Mouse (Mus musculus): Measurements from ENCODE around the gene Xiap.
A peak's percentile ranks its signal among the peaks of the same experiment; 100 is the strongest.

The Xiap gene

GRCm38 (mm10) chrX:42087731-42088130 is 28.3 kb downstream of the Xiap start:
- no peak for ATAC-seq (ENCODE audit: low TSS enrichment)

- ATAC-seq (ENCODE audit: low TSS enrichment): no peak
These were observed 28.7 kb downstream of the Xiap start for GRCm38 (mm10) chrX:42088136-42088535.

GRCm38 (mm10) chrX:42107137-42107536 is 47.7 kb downstream of the Xiap start:
- no peak for ATAC-seq (ENCODE audit: low TSS enrichment)

- ATAC-seq (ENCODE audit: low TSS enrichment): no peak
These were observed 51.1 kb downstream of the Xiap start for GRCm38 (mm10) chrX:42110585-42110984.

GRCm38 (mm10) chrX:42119442-42120048 is 60.1 kb downstream of the Xiap start:
- ATAC-seq (ENCODE audit: low TSS enrichment): no peak

DNA sequence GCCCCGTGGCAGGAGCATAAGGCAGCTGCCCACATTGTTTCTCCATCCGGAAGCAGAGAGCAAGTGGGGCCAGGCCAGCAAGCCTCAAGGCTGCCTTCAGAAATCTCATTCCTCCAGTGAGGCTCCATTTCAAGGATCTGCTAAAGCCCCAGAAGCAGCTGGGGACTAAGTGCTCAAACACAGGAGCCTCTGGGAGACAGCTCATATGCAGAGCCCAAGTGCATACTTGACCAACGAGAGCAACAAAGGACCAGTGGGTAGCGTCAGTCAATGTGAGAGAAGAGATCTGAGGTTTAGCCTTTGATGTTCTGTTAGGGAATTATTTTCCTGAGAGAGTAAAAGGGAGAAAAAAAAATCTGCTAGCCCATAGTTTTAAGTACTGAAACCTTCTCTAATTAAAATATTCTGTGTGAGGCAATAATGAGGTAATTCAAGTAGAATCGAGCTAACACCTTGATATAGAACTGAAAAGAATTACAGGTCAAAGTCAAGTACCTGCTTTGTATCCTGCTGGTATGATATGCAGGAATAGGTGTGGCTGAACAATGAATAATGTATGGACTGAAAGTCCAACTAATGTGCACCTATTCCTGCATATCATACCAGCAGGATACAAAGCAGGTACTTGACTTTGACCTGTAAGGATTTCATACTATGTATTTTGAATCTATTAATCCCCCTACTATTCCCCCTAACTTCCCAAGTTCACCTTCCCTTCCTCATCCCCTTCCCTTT is 65.7 kb downstream of the Xiap start:
- ATAC-seq (ENCODE audit: low TSS enrichment): no peak

DNA sequence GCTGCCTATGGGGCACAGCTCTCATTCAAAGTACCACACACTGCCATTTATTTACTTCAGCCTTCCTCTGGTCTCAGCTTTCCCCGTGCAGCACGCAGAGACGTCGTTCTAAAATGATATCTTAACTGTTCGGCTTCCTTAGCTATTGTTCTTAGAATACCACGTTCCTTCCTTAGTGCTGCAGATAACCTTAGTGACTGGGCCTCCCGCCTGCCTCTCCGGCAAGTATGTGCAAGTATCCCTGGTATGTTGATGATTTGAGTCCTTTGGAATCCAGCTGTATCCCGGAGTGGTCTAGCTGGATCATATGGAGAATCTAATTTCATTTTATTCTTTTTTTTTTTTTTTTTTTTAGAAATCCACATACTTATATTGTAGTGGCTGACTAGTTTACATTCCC is 80.4 kb downstream of the Xiap start:
- ATAC-seq (ENCODE audit: low TSS enrichment): no peak

- no peak for ATAC-seq (ENCODE audit: low TSS enrichment)
These were observed 83.1 kb downstream of the Xiap start for GRCm38 (mm10) chrX:42142620-42143019.

DNA sequence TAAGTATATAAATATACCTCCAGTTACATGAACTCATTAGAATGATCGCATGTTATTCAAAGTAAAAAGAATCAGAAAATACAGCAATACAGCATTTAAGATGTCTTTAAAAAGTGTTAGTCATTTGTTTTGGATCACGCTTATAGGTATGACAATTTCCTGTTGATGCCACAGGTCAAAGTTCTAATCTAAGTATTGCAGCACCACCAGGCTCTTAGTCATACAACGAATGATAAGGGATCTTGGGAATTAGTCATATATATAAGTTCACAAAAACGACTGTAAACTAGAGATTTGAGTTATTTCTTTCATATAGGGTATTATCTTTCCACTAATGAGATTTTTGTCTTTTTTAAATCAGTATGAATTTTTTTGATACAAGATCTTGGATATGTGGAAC is 84.5 kb downstream of the Xiap start:
- ATAC-seq (ENCODE audit: low TSS enrichment): no peak

DNA sequence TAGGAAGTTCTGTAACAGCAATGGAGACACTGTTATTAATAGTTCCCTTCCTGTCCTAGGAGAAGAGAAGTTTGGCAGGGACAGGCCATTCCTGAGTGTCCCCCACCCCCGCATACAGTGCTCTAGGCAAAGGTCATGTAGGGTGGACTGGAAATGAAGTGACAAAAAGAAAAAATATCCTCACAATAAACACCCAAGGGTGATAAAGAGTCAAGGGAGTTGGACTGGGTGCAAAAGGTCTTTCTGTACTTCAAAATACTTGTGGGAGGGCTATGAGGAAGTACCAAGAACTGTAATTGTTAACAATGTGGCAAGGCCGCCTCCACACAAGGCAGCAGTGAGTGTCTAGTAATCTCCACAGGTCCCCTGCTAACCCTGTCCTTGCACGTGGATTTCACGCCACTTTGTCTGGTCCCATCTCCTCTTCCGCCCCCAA is 88.6 kb downstream of the Xiap start:
- no peak for ATAC-seq (ENCODE audit: low TSS enrichment)

DNA sequence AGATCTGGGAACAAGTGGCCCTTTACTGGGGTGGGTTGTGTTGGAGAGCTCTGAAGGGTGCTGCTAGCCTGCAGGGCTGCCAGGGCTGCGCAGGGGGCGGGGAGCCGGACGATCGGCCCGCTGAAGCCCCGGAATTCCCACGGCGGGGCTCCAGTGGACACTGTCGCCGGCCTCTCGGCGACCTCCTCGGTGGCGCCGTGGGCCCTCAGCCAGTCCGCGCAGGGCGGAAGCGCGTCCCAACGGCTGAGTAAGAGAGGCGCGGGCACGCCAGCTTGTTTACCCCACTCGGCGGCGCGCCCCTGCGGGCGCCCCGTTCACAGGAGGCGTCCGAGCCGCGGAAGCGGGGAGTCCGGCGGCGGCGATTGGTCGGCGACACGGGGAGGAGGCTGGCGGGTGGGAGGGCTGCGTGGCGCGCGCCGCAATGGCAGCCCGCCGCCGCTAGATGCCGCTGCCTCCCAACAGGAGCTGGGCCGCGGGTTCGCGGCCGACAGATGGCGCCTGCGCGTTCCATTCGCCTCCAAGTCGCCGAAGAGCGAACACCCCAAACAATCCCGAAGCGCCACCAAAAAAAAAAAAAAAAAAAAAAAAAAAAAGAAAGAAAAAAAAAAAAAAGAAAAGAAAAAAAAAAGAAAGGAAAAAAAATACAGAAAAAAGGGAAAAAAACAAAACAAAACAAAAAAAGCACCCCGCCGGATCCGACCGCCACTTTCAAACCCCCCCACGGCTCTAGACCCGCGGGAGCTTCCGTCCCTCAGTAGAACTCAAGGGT is 89.5 kb downstream of the Xiap start, which contains the start of gene Stag2:
Gene Stag2, plus strand, starts transcription at position 530 of the 769 bp plus-strand sequence.
- peak; percentile 83 for ATAC-seq (ENCODE audit: low TSS enrichment)

DNA sequence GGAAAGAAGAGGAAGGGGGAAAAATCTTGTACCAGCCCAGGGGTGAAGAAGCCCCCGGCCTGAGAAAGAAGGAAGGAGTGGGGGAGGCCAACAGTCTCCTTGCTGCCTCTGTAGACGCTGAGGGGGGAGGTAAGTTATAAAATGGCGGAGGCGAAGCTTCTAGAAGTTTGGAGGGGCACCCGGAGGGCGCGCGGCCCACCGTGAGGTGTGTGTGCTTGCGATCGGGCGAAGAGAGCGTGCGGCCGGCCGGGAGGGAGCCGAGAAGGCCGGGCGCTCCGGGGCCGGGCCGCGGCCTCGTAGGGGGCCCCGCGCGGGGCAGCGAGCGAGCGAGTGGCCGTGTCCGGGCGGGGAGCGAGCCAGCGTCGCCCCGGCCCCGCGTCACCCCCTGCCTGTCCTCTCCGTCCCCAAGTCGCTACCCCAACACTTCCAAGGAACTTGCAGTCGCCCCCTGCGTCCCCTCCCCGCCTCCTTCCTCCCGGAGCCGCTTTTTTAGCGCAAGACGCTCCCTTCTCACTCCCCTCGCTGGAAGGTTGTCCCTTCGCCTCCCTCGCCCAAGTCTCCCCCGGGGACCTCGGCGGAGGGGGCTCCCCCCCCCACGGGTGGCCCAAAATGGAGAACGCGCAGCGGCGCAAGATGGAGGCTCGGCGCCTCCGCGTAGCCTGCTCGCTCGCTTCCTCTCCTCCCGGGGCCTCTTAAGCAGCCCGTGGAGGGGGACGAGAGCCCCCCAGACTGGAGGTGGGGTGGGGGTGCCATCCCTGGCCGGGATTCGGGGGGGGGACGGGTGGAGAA is 90.3 kb downstream of the Xiap start:
- ATAC-seq (ENCODE audit: low TSS enrichment): peak; percentile 28

GRCm38 (mm10) chrX:42150346-42151023 is 91.0 kb downstream of the Xiap start:
- ATAC-seq (ENCODE audit: low TSS enrichment): peak; percentile 57

GRCm38 (mm10) chrX:42151024-42151754 is 91.7 kb downstream of the Xiap start:
- no peak for ATAC-seq (ENCODE audit: low TSS enrichment)

- peak; percentile 69 for ATAC-seq (ENCODE audit: low TSS enrichment)
These were observed 92.5 kb downstream of the Xiap start for GRCm38 (mm10) chrX:42151903-42152369.

GRCm38 (mm10) chrX:42153056-42153455 is 93.6 kb downstream of the Xiap start:
- ATAC-seq (ENCODE audit: low TSS enrichment): no peak
